In the genomic region with DNA sequence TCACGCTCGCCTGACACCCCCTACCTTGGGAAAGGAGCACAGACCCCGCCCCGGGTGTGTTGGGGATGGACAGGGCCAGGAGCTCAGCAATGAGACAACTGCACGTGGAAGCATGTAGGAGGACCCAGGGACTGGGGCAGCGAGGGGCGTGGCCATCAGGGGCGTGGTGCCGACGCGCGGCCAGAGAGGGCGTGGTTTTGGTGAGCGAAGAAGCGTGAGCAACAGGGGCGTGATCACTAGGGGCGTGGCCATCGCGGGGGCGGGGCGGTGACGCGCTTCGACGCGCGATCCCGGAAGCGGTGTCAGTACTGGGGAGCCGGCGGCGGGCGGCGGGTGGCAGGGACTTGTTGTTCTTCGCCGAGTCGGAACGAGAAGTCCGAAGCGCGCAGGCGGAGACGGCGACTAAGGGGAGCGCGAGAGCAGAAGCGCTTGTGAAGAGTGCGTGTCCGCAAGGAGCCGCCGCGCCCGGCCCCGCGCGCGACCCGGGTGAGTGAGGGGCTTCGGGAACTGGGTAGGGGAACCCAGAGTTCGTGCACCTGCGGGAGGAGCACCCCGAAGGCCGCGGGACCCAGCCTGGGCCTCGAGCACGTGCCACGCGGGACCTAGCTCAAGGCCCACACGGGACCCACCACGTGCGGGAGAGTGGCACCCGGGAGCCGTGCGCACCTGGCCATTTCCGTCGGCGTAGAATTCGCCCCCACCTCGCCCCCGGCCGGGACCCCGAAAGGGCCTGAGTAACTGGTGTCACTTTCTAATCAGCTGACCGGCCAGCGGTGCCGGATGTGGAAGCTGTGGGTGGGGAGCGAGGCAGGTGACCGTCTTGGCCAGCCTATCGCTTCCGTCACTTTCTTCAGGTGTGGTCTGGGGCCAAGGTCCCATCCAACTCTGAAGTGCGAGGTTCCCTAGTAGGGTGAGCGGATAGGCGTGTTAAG, we compare ENCODE assay signal across 8 mouse cellular contexts. TPM values are rescaled to one million over a fixed set of nuclear protein-coding genes. Genes with fewer than 3 reads are reported as not detected.
DNase-seq lines count a peak whose midpoint lies in the region; ATAC-seq and TF ChIP-seq lines count a peak whose summit lies in the region.

A gene (plus strand): TSS at position 287 of the 932 bp plus-strand sequence.

- H3K27ac ChIP-seq in ES-Bruce4 (ENCODE audit: insufficient read depth, low read length): no peak within 1 kb of the TSS
- 0 out of 2 replicates have a peak within 1 kb of the TSS, but pooled peaks have one; percentile 33 for H3K27ac ChIP-seq in forebrain, embryonic 14.5 days (ENCODE audit: low read depth, low read length)
- H3K27ac ChIP-seq in neural tube, embryonic 15.5 days (replicated peaks): peak within 1 kb of the TSS; percentile 64

- TF ChIP-seq EP300 in ES-Bruce4 (IDR thresholded peaks at IDR 0.05; ENCODE audit: insufficient read depth, low read depth, low read length): no peak

- H3K27me3 ChIP-seq in ES-Bruce4 (ENCODE audit: control insufficient read depth, insufficient read depth, low read length, poor library complexity, severe bottlenecking): no peaks in the 10 kb centered on the region
- H3K27me3 ChIP-seq in forebrain, embryonic 14.5 days (replicated peaks; ENCODE audit: control insufficient read depth, insufficient read depth, low read length): no peaks in the 10 kb centered on the region
- no peaks in the 10 kb centered on the region for H3K27me3 ChIP-seq in neural tube, embryonic 15.5 days (replicated peaks)

- WGBS in forebrain, embryonic 14.5 days: under 1% methylated on average over 77 of the region's 92 CpGs
- WGBS in neural tube, embryonic 15.5 days: under 1% methylated on average over 92 of the region's 92 CpGs

- H3K9ac ChIP-seq in ES-Bruce4 (ENCODE audit: low read depth, poor library complexity, severe bottlenecking): peak within 1 kb of the TSS; percentile 67
- peak within 1 kb of the TSS; percentile 74 for H3K9ac ChIP-seq in forebrain, embryonic 14.5 days (ENCODE audit: low read length)
- H3K9ac ChIP-seq in neural tube, embryonic 15.5 days (replicated peaks): peak within 1 kb of the TSS; percentile 52

- peak within 1 kb of the TSS; percentile 72 for H3K4me3 ChIP-seq in ES-Bruce4 (ENCODE audit: low read depth, low read length)
- H3K4me3 ChIP-seq in forebrain, embryonic 14.5 days (ENCODE audit: low read depth, low read length): peak within 1 kb of the TSS; percentile 79
- peak within 1 kb of the TSS; percentile 80 for H3K4me3 ChIP-seq in neural tube, embryonic 15.5 days (replicated peaks)

- H3K4me1 ChIP-seq in ES-Bruce4 (ENCODE audit: control insufficient read depth, insufficient read depth, low read length): peaks cover 2% of the 10 kb centered on the region
- peaks cover 20% of the 10 kb centered on the region for H3K4me1 ChIP-seq in forebrain, embryonic 14.5 days (ENCODE audit: control insufficient read depth, insufficient read depth, low read length)
- H3K4me1 ChIP-seq in neural tube, embryonic 15.5 days: peaks cover 39% of the 10 kb centered on the region

- peak within 1 kb of the TSS; percentile 100 for H3K4me2 ChIP-seq in forebrain, embryonic 14.5 days (ENCODE audit: low read length)
- peak within 1 kb of the TSS; percentile 100 for H3K4me2 ChIP-seq in neural tube, embryonic 15.5 days

- H3K36me3 ChIP-seq in ES-Bruce4 (ENCODE audit: control insufficient read depth, insufficient read depth, low read length, poor library complexity, severe bottlenecking): no peaks in the 10 kb centered on the region
- H3K36me3 ChIP-seq in forebrain, embryonic 14.5 days (ENCODE audit: control insufficient read depth, insufficient read depth, low read length): no peaks in the 10 kb centered on the region
- H3K36me3 ChIP-seq in neural tube, embryonic 15.5 days: no peaks in the 10 kb centered on the region

- peak; percentile 64; the same call in 1 of the 2 replicates for ATAC-seq in cerebellum, adult (ENCODE audit: insufficient number of reproducible peaks, low FRiP score, low TSS enrichment)
- peak; percentile 93 for ATAC-seq in forebrain, embryonic 14.5 days
- ATAC-seq in neural tube, embryonic 15.5 days (ENCODE audit: low FRiP score): peak; percentile 85

- H3K9me3 ChIP-seq in ES-Bruce4 (replicated peaks; ENCODE audit: control insufficient read depth, insufficient read depth, low read length, poor library complexity, severe bottlenecking): no peaks in the 10 kb centered on the region
- no peaks in the 10 kb centered on the region for H3K9me3 ChIP-seq in forebrain, embryonic 14.5 days (replicated peaks; ENCODE audit: control insufficient read depth, low read length)
- no peaks in the 10 kb centered on the region for H3K9me3 ChIP-seq in neural tube, embryonic 15.5 days (replicated peaks)

- DNase-seq in forebrain, embryonic 14.5 days (ENCODE audit: low spot score): peak; percentile 91
- DNase-seq in heart, postnatal 14 days: peak; percentile 99
- DNase-seq in layer of hippocampus, adult 11-12 months (ENCODE audit: low spot score): peak; percentile 97
- DNase-seq in lung, adult 18-20 months: peak; percentile 98
- peak; percentile 95 for DNase-seq in testis, postnatal 14 days (ENCODE audit: low spot score)

- intact Hi-C loops in heart, postnatal 14 days (cut with DNase I): no loop called here

- no peak for TF ChIP-seq POLR2A in ES-Bruce4 (IDR thresholded peaks at IDR 0.05; ENCODE audit: insufficient read depth, low read length)

- no peak for TF ChIP-seq CTCF in ES-Bruce4 (IDR thresholded peaks at IDR 0.05; ENCODE audit: low read depth, low read length)

RNA-seq across cellular contexts. Expression of the gene that starts here (rescaled TPM):
- 15.6 and 16.3 TPM in 2 replicates for polyA plus RNA-seq in ES-Bruce4 (2011; ENCODE audit: insufficient read depth, insufficient read length, low read depth, missing spikeins)
- 7.5 and 11.7 TPM in 2 replicates for polyA plus RNA-seq in forebrain, embryonic 14.5 days (2014; fragmentation: Nextera tagmentation; extraction: Ambion mirVana)
- 10 to 100 TPM; 23.4 to 26.9 TPM for total RNA-seq in heart, postnatal 14 days (2021)
- 10.8 and 14.2 TPM in 2 replicates for polyA plus RNA-seq in neural tube, embryonic 15.5 days (2015; fragmentation: Nextera tagmentation; extraction: Ambion mirVana)
